Mouse (Mus musculus): Measurements from ENCODE around the gene Myl6b. TPM values are rescaled to one million over a fixed set of nuclear protein-coding genes. Genes with fewer than 3 reads are reported as not detected.
A peak's percentile ranks its signal among the peaks of the same experiment; 100 is the strongest.

Myl6b gene
- polyA plus RNA-seq, 1 experiment, result 0.76 TPM

DNA sequence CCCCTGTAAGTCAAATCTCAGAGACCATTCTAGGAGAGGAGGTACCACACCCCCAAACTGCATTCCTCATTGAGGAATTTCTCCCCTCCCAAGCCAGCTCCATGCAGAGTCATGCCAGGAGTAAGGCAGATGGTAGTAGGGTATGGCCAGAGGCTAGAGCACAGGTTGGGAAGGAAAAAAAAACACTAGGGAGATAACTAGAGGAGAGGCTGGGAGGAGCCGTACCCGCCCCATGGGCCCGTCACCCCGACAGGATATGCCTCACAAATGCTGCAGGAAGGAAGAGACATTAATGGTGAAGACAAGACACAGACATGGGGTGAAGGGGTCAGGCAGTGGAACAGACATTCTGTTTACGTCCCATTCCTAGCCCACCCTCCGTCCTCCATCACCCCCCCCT is 7.0 kb downstream of the Myl6b start:
- H3K36me3 ChIP-seq (ENCODE audit: control insufficient read depth), result peaks cover 61% of the 10 kb centered on the region
- H3K9me3 ChIP-seq (ENCODE audit: control insufficient read depth, low read length), result no peaks in the 10 kb centered on the region
- TF ChIP-seq TAL1 (IDR thresholded peaks at IDR 0.05; ENCODE audit: low read length), result no peak
- no peak for TF ChIP-seq GATA1 (IDR thresholded peaks at IDR 0.05; ENCODE audit: low read length)
- peaks cover 45% of the 10 kb centered on the region for H3K4me1 ChIP-seq (ENCODE audit: control insufficient read depth)
- H3K27me3 ChIP-seq (ENCODE audit: control insufficient read depth), result no peaks in the 10 kb centered on the region
- peak overlapping the region; percentile 88 for H3K4me3 ChIP-seq (replicated peaks)

DNA sequence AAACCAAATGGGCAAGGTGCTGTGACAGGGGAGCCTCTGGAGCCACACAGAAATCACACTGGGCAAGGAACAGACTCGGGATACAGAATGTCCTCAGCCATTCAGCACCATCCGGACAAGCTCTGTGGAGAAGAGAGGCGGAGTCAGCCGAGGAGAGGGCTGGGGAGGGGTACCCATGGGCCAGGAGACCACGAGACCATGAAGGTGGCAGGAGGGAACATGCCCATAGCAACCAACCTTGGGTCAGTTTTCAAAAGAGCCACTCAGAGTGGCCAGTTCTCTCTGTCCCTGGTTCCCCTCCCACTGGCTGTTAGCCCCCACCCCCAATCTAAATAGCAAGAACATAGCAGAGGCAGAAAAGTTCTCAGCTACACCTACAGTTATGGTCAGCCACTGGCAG is 7.6 kb downstream of the Myl6b start:
- no peaks in the 10 kb centered on the region for H3K27me3 ChIP-seq (ENCODE audit: control insufficient read depth)
- H3K36me3 ChIP-seq (ENCODE audit: control insufficient read depth), result peaks cover 67% of the 10 kb centered on the region
- no peak for TF ChIP-seq GATA1 (IDR thresholded peaks at IDR 0.05; ENCODE audit: low read length)
- no peak for TF ChIP-seq TAL1 (IDR thresholded peaks at IDR 0.05; ENCODE audit: low read length)
- no peaks in the 10 kb centered on the region for H3K9me3 ChIP-seq (ENCODE audit: control insufficient read depth, low read length)
- H3K4me3 ChIP-seq (replicated peaks), result no peak overlapping the region
- H3K4me1 ChIP-seq (ENCODE audit: control insufficient read depth), result peaks cover 40% of the 10 kb centered on the region

DNA sequence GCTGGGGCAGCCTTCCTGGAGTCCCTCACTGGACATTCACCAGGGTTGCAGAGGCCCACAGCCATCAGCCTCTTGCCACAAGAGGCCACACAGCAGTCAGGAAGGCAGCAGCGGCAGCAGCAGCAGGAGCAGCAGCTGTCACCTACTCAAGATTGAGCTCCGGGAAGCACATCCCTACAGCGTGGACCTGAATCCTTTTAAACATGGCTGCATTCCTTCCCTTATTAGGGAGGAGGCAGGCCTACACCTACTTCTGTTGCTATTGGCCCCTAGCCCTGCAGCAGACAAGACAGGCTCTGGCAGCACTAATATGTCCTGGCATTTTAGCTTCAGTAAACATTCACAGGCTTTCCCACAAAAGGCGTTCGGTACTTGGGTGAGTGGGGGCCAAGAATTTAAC is 8.3 kb downstream of the Myl6b start:
- no peaks in the 10 kb centered on the region for H3K9me3 ChIP-seq (ENCODE audit: control insufficient read depth, low read length)
- H3K4me1 ChIP-seq (ENCODE audit: control insufficient read depth), result peaks cover 37% of the 10 kb centered on the region
- peaks cover 73% of the 10 kb centered on the region for H3K36me3 ChIP-seq (ENCODE audit: control insufficient read depth)
- TF ChIP-seq TAL1 (IDR thresholded peaks at IDR 0.05; ENCODE audit: low read length), result no peak
- TF ChIP-seq GATA1 (IDR thresholded peaks at IDR 0.05; ENCODE audit: low read length), result no peak
- H3K27me3 ChIP-seq (ENCODE audit: control insufficient read depth), result no peaks in the 10 kb centered on the region
- no peak overlapping the region for H3K4me3 ChIP-seq (replicated peaks)

DNA sequence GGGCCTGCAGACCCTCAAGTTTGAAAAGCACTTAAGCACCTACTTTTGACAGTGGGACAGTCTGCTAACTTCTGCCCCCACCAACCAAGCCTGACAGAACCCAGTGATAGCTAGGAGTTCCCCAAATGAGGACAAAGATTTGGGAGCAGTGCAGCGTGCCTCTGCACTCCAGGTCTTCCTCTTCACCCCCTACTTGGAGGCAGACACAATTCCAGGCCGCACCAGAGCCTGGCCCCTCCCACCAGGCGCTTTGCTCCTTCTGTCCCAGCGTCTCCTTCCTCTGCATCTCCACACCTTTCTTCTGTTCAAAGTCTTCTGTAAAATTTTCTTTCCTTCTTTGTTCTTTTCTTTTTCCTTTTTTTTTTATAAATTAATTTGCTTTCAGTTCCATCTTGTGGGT is 8.7 kb downstream of the Myl6b start:
- peaks cover 76% of the 10 kb centered on the region for H3K36me3 ChIP-seq (ENCODE audit: control insufficient read depth)
- H3K4me3 ChIP-seq (replicated peaks), result no peak overlapping the region
- no peaks in the 10 kb centered on the region for H3K9me3 ChIP-seq (ENCODE audit: control insufficient read depth, low read length)
- TF ChIP-seq GATA1 (IDR thresholded peaks at IDR 0.05; ENCODE audit: low read length) (no peak), TAL1 (IDR thresholded peaks at IDR 0.05; ENCODE audit: low read length) (no peak)
- no peaks in the 10 kb centered on the region for H3K27me3 ChIP-seq (ENCODE audit: control insufficient read depth)
- H3K4me1 ChIP-seq (ENCODE audit: control insufficient read depth), result peaks cover 32% of the 10 kb centered on the region

DNA sequence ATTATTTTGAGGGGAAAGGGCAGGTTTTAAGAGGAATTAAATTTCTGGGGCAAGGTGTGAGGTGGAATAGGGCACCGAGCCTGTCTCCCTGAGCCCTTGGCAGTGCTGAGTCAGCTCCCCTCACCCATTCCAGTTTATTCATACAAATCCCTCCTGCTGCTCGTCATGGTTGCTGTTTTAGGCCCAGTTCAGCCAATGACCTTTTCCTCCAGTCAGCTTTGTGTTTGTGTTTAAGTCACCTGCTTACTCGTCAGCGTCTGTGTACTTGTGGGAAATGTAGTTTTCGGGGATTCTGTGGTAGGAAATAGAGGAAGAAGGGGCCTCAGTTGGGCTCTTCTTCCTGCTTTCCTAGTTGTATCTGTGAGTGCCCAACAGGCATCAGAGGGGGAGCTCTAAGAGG is 9.1 kb downstream of the Myl6b start:
- Histone ChIP-seq H3K9me3 (ENCODE audit: control insufficient read depth, low read length) (no peaks in the 10 kb centered on the region), H3K4me1 (ENCODE audit: control insufficient read depth) (peaks cover 28% of the 10 kb centered on the region), H3K27me3 (ENCODE audit: control insufficient read depth) (no peaks in the 10 kb centered on the region), H3K4me3 (replicated peaks) (no peak overlapping the region), H3K36me3 (ENCODE audit: control insufficient read depth) (peaks cover 79% of the 10 kb centered on the region)
- no peak for TF ChIP-seq TAL1 (IDR thresholded peaks at IDR 0.05; ENCODE audit: low read length)
- TF ChIP-seq GATA1 (IDR thresholded peaks at IDR 0.05; ENCODE audit: low read length), result no peak

DNA sequence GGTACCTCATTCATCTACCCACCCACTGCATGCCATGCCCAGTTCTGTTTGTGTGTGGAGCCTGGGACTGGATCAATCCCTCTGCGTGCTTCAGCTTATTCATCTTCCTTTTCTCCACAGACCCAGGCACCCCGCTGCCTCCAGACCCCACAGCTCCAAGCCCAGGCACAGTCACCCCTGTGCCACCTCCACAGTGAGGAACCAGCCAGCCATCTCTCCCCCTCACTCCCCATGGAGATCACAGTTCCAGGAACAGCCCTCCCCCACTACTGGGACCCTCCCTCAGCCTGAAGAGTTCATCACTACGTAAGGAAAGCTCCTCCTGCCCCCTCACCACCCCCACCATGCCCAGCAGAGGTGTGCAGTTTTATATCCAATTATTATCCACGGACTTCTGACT is 9.7 kb downstream of the Myl6b start:
- TF ChIP-seq TAL1 (IDR thresholded peaks at IDR 0.05; ENCODE audit: low read length), result no peak
- TF ChIP-seq GATA1 (IDR thresholded peaks at IDR 0.05; ENCODE audit: low read length), result no peak
- H3K4me1 ChIP-seq (ENCODE audit: control insufficient read depth), result peaks cover 26% of the 10 kb centered on the region
- H3K36me3 ChIP-seq (ENCODE audit: control insufficient read depth), result peaks cover 85% of the 10 kb centered on the region
- H3K27me3 ChIP-seq (ENCODE audit: control insufficient read depth), result no peaks in the 10 kb centered on the region
- no peaks in the 10 kb centered on the region for H3K9me3 ChIP-seq (ENCODE audit: control insufficient read depth, low read length)
- no peak overlapping the region for H3K4me3 ChIP-seq (replicated peaks)

DNA sequence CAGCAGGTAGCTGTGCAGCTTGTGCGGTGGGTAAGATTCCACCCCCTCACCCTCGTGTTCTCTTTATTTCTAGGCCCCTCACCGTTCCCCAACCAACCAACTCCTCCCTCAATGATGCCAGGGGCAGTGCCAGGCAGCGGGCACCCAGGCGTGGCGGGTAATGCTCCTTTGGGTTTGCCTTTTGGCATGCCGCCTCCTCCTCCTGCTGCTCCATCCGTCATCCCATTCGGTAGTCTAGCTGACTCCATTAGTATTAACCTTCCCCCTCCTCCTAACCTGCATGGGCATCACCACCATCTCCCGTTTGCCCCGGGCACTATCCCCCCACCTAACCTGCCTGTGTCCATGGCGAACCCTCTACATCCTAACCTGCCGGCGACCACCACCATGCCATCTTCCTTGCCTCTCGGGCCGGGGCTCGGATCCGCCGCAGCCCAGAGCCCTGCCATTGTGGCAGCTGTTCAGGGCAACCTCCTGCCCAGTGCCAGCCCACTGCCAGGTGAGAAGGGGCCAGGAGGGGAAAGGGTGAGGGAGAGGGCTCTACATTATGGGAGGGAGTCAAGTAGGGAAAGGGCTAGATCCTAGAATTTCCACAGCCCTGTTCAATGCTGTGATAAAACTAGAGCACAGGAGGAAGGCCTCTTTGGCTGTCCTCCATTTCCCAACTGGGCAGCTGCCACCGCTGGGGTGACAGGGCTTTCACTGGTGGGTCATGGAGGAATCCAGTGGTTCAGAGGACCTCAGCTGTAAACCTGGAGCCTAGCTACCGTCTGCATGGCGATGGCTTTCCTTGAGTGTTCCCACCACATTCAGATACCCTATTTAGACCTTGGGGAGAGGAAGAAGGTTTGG is 10.4 kb downstream of the Myl6b start:
- Histone ChIP-seq H3K4me1 (ENCODE audit: control insufficient read depth) (peaks cover 25% of the 10 kb centered on the region), H3K36me3 (ENCODE audit: control insufficient read depth) (peaks cover 91% of the 10 kb centered on the region), H3K27me3 (ENCODE audit: control insufficient read depth) (no peaks in the 10 kb centered on the region), H3K4me3 (replicated peaks) (no peak overlapping the region), H3K9me3 (ENCODE audit: control insufficient read depth, low read length) (no peaks in the 10 kb centered on the region)
- TF ChIP-seq TAL1 (IDR thresholded peaks at IDR 0.05; ENCODE audit: low read length) (no peak), GATA1 (IDR thresholded peaks at IDR 0.05; ENCODE audit: low read length) (no peak)

DNA sequence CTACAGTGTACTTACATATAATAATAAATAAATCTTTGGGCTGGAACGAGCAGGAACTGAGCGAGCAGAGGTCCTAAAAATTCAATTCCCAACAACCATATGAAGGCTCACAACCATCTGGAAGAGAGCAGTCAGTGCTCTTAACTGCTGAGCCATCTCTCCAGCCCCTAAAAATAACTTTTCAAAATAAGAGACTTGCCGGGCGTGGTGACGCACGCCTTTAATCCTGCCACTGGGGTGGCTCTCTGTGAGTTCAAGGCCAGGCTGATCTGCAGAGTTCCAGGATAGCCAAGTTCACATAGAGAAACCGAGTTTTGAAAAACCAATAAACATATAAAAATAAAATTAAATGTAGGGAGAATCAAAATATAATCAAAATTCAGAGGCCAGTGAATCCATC is 12.1 kb downstream of the Myl6b start:
- Histone ChIP-seq H3K4me3 (replicated peaks) (no peak overlapping the region), H3K4me1 (ENCODE audit: control insufficient read depth) (peaks cover 8% of the 10 kb centered on the region), H3K36me3 (ENCODE audit: control insufficient read depth) (peaks cover 95% of the 10 kb centered on the region), H3K9me3 (ENCODE audit: control insufficient read depth, low read length) (no peaks in the 10 kb centered on the region), H3K27me3 (ENCODE audit: control insufficient read depth) (no peaks in the 10 kb centered on the region)
- TF ChIP-seq GATA1 (IDR thresholded peaks at IDR 0.05; ENCODE audit: low read length), result no peak
- TF ChIP-seq TAL1 (IDR thresholded peaks at IDR 0.05; ENCODE audit: low read length), result no peak

DNA sequence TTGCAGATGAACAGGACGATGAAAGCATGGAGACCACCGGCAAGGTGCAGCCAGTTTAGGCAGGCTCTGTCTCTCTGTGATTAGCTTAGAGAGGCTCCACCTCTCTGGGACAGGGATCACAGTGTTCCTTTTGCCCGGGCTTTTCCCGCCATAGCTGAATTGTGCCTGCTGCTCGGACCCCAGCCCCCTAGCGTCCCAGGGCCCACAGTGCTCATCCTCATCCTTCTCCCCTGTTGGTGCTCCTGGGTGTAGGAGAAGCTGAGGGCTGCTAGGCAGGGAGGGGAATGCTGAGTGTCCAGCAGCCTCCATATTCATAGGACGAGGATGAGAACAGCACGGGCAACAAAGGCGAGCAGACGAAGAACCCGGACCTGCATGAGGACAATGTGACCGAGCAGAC is 24.1 kb downstream of the Myl6b start:
- Histone ChIP-seq H3K4me3 (replicated peaks) (no peak overlapping the region), H3K4me1 (ENCODE audit: control insufficient read depth) (peaks cover 4% of the 10 kb centered on the region), H3K36me3 (ENCODE audit: control insufficient read depth) (peaks cover 97% of the 10 kb centered on the region), H3K9me3 (ENCODE audit: control insufficient read depth, low read length) (no peaks in the 10 kb centered on the region), H3K27me3 (ENCODE audit: control insufficient read depth) (no peaks in the 10 kb centered on the region)
- TF ChIP-seq GATA1 (IDR thresholded peaks at IDR 0.05; ENCODE audit: low read length) (no peak), TAL1 (IDR thresholded peaks at IDR 0.05; ENCODE audit: low read length) (no peak)

All from erythroblast, embryonic 14.5 days (primary cell).